Mouse (Mus musculus) erythroid progenitor cell, adult 5-6 weeks (primary cell): Measurements from ENCODE around the gene Pnp2. TPM values are rescaled to one million over a fixed set of nuclear protein-coding genes. Genes with fewer than 3 reads are reported as not detected.

Experiments used
- ATAC-seq: replicated peaks from 2 replicates; pipeline ENCODE4 v1.8.0; 2016; ENCODE audit warnings: moderate number of reproducible peaks, mild to moderate bottlenecking, moderate TSS enrichment, inconsistent platforms; ENCODE audit not compliant: poor library complexity, low FRiP score, severe bottlenecking
- total RNA-seq, 2 experiments: library from RNA; stranded (forward) in 1 of 2; stranded (reverse) in 1 of 2; fragments of 150-400 nt in 1 of 2; fragments of 186-747, 209-891 nt in 1 of 2; gene quantifications; 2 replicates each; pipeline versions ENCODE4 v1.2.3 to v1.2.4; 2015 to 2017; ENCODE audit warnings: low replicate concordance in 2 of 2

Gene Pnp2
- total RNA-seq, 2 experiments from 2014 or later = 38.7 to 182 TPM

DNA sequence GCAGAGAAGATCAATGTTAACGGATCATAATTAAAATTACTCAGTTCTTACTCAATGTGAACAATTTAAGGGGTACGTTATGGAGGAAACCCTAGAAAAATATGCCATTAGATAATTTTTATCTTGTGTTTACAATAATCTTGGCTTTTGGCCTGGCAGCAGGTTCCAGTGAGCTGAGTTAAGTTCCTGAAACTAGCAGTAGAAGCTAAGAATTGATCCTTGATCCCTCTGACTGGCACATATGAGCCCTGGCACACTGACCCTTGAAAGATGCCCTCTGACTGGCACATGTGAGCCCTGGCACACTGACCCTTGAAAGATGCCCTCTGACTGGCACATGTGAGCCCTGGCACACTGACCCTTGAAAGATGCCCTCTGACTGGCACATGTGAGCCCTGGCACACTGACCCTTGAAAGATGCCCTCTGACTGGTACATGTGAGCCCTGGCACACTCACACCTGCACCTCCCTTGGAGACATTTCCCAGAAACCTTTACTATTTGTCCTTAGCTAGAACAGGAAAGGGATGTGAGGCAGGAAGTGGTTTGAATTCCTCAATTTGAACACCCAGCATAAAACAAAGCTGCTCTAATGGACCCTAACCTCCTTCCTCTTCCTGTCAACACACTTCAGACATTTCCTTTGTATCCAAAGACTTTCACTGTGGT, 42.3 kb downstream of the Pnp2 start:
- ATAC-seq = no peak

DNA sequence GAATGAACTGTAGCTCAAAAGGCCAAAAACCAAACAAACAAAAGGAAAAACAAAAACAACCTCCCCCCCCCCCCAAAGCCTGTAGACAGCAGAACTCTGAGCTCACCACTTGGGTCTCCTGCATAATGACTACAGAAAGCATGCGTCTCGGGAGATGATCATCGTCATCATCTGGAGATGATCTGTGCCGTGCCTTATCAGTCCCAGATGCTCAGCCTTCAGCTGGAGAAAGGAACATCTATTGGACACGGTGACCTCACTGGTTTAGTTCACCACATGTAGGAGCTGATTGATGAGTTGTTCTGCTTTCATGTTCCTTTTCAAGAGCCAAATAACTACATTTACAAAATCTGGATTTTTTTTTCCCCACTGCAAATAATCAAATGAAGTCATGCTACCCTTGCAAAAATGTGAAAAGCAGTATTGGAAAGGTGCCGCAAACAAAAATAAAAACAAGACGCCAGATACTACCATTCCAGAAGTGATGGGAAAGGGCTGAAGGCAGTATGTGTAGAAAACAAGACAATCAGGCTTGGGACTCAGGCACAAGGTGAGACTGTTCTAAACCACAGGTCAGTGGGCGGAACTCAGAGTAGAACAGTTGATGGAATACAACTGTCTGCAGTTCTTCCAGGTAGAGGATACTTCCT, 51.5 kb downstream of the Pnp2 start, which contains the start of gene Rnase10:
Gene Rnase10 (plus strand): TSS at position 600 of the 650 bp plus-strand sequence.
- ATAC-seq = no peak

DNA sequence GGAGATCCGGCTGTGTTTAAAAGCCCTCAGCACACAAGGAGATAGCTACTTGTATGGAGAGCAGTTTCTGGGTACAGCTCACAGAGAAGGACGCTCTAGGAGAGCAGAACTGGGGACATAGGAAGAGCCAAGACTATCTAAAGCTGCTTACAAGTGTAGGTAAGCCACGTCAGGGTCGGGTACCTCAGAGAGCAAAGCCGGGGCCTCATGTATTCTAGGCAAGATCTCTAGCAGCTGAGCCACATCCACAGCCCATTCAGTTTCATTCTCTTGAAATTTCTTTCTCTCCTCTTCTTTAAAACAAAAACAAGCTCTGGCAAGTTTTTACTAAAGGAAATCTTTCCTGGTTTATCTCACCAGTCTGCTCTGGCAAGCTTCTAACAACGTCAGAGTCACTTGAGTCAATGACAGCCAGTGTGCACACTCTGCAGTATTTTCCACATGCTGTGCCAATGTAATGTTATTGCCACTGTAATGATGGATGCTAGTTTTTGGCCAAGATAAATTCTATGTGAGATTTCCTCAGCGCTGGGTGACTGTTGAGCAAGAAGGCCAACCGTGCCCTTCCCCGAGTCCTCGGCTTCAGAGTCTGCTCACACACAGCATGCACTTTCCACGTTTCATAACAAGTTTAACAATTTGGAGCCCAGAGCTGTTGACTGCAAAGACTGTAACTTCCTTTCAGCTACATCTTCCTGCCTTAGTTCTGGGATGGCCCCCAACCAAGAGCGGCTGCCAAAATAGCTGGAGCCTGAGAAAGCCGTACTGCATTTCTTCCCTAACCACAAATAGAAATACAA, 52.3 kb downstream of the Pnp2 start:
- no peak for ATAC-seq

DNA sequence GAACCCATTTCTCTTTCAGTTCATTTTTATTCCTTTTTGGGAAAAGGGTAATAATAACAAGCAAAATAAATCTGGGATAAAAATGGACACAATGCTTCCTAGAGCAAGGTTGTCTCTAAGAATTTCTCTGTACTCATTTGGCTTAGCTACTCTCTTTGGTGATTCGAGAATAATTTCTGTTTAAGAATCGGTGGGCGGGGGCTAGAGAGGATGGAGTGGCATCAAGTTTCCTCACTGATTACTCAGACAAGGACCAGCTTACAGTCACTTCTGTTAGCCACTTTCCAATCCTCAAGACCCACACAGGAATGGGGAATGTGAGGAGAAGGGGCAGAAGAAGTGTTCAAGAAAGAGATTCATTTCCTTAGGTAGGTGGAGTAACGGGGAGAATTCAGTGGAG, 53.0 kb downstream of the Pnp2 start:
- no peak for ATAC-seq

DNA sequence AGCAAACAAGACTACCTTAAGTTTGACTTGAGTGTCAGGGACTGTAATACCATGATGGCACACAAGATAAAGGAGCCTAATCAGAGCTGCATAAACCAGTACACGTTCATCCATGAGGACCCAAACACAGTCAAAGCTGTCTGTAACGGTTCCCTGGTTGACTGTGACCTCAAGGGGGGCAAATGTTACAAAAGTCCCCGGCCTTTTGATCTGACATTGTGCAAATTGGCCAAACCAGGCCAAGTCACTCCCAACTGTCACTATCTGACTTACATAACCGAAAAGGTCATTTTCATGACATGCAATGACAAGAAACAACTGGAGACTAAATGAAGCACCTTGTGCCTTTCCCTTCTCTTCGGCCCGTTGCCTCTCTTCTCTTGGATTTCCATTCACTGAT, 53.8 kb downstream of the Pnp2 start:
- ATAC-seq = no peak

Other genes with a start within 250 kb of the Pnp2 start
- gene Olfr748, start 248.6 kb upstream of the Pnp2 start, total RNA-seq (2015; ENCODE audit: low replicate concordance) = not detected in 2 replicates
- gene Olfr748, start 248.6 kb upstream of the Pnp2 start, total RNA-seq (2017; ENCODE audit: low replicate concordance) = not detected in 2 replicates
- gene Olfr749, start 210.9 kb upstream of the Pnp2 start, total RNA-seq (2015; ENCODE audit: low replicate concordance) = not detected in 2 replicates
- gene Olfr749, start 210.9 kb upstream of the Pnp2 start, total RNA-seq (2017; ENCODE audit: low replicate concordance) = not detected in 2 replicates
- gene Ttc5, start 170.5 kb upstream of the Pnp2 start, total RNA-seq (2015; ENCODE audit: low replicate concordance) = 13.3 and 21.4 TPM in 2 replicates
- gene Ttc5, start 170.5 kb upstream of the Pnp2 start, total RNA-seq (2017; ENCODE audit: low replicate concordance) = 12.3 and 18.5 TPM in 2 replicates
- not detected in 2 replicates for gene Ccnb1ip1, start 148.3 kb upstream of the Pnp2 start, total RNA-seq (2015; ENCODE audit: low replicate concordance)
- gene Ccnb1ip1, start 148.3 kb upstream of the Pnp2 start, total RNA-seq (2017; ENCODE audit: low replicate concordance) = not detected in 2 replicates
- 18.0 and 29.3 TPM in 2 replicates for gene Parp2, start 148.2 kb upstream of the Pnp2 start, total RNA-seq (2015; ENCODE audit: low replicate concordance)
- 32.5 and 63.5 TPM in 2 replicates for gene Parp2, start 148.2 kb upstream of the Pnp2 start, total RNA-seq (2017; ENCODE audit: low replicate concordance)
- 12.3 and 13.8 TPM in 2 replicates for gene Tep1, start 85.4 kb upstream of the Pnp2 start, total RNA-seq (2015; ENCODE audit: low replicate concordance)
- gene Tep1, start 85.4 kb upstream of the Pnp2 start, total RNA-seq (2017; ENCODE audit: low replicate concordance) = 3.0 and 3.6 TPM in 2 replicates
- gene Klhl33, start 58.5 kb upstream of the Pnp2 start, total RNA-seq (2015; ENCODE audit: low replicate concordance) = not detected in 2 replicates
- gene Klhl33, start 58.5 kb upstream of the Pnp2 start, total RNA-seq (2017; ENCODE audit: low replicate concordance) = not detected in 2 replicates
- 39.3 and 75.5 TPM in 2 replicates for gene Osgep, start 31.1 kb upstream of the Pnp2 start, total RNA-seq (2015; ENCODE audit: low replicate concordance)
- gene Osgep, start 31.1 kb upstream of the Pnp2 start, total RNA-seq (2017; ENCODE audit: low replicate concordance) = 14.8 and 16.6 TPM in 2 replicates
- 16.6 and 28.9 TPM in 2 replicates for gene Apex1, start 31.0 kb upstream of the Pnp2 start, total RNA-seq (2015; ENCODE audit: low replicate concordance)
- gene Apex1, start 31.0 kb upstream of the Pnp2 start, total RNA-seq (2017; ENCODE audit: low replicate concordance) = 8.3 and 13.2 TPM in 2 replicates
- gene Pip4p1, start 25.1 kb upstream of the Pnp2 start, total RNA-seq (2015; ENCODE audit: low replicate concordance) = 34.4 and 37.8 TPM in 2 replicates
- 23.5 and 28.2 TPM in 2 replicates for gene Pip4p1, start 25.1 kb upstream of the Pnp2 start, total RNA-seq (2017; ENCODE audit: low replicate concordance)
- gene Pnp, start 24.9 kb upstream of the Pnp2 start, total RNA-seq (2015; ENCODE audit: low replicate concordance) = 256 and 266 TPM in 2 replicates
- 218 and 252 TPM in 2 replicates for gene Pnp, start 24.9 kb upstream of the Pnp2 start, total RNA-seq (2017; ENCODE audit: low replicate concordance)
- not detected in 2 replicates for gene Gm49342, start 11.5 kb upstream of the Pnp2 start, total RNA-seq (2015; ENCODE audit: low replicate concordance)
- gene Gm49342, start 11.5 kb upstream of the Pnp2 start, total RNA-seq (2017; ENCODE audit: low replicate concordance) = 59.7 TPM in 1 of 2 replicates, not detected in the other
- gene Rnase10, start 51.8 kb downstream of the Pnp2 start, total RNA-seq (2015; ENCODE audit: low replicate concordance) = not detected in 2 replicates
- gene Rnase10, start 51.8 kb downstream of the Pnp2 start, total RNA-seq (2017; ENCODE audit: low replicate concordance) = not detected in 2 replicates
- gene Rnase9, start 85.9 kb downstream of the Pnp2 start, total RNA-seq (2015; ENCODE audit: low replicate concordance) = not detected in 2 replicates
- not detected in 2 replicates for gene Rnase9, start 85.9 kb downstream of the Pnp2 start, total RNA-seq (2017; ENCODE audit: low replicate concordance)
- gene Rnase11, start 94.2 kb downstream of the Pnp2 start, total RNA-seq (2015; ENCODE audit: low replicate concordance) = not detected in 2 replicates
- gene Rnase11, start 94.2 kb downstream of the Pnp2 start, total RNA-seq (2017; ENCODE audit: low replicate concordance) = not detected in 2 replicates
- 7.1 TPM in 1 of 2 replicates, not detected in the other for gene Rnase12, start 101.7 kb downstream of the Pnp2 start, total RNA-seq (2015; ENCODE audit: low replicate concordance)
- 7.3 TPM in 1 of 2 replicates, not detected in the other for gene Rnase12, start 101.7 kb downstream of the Pnp2 start, total RNA-seq (2017; ENCODE audit: low replicate concordance)
- gene Olfr750, start 118.4 kb downstream of the Pnp2 start, total RNA-seq (2015; ENCODE audit: low replicate concordance) = not detected in 2 replicates
- not detected in 2 replicates for gene Olfr750, start 118.4 kb downstream of the Pnp2 start, total RNA-seq (2017; ENCODE audit: low replicate concordance)
- gene Rnase4, start 135.1 kb downstream of the Pnp2 start, total RNA-seq (2015; ENCODE audit: low replicate concordance) = 8.0 and 11.5 TPM in 2 replicates
- 6.4 and 10.3 TPM in 2 replicates for gene Rnase4, start 135.1 kb downstream of the Pnp2 start, total RNA-seq (2017; ENCODE audit: low replicate concordance)
- gene Ang, start 135.2 kb downstream of the Pnp2 start, total RNA-seq (2015; ENCODE audit: low replicate concordance) = 8.0 and 17.7 TPM in 2 replicates
- gene Ang, start 135.2 kb downstream of the Pnp2 start, total RNA-seq (2017; ENCODE audit: low replicate concordance) = 2.2 TPM in 1 of 2 replicates, not detected in the other
- gene Eddm3b, start 158.4 kb downstream of the Pnp2 start, total RNA-seq (2015; ENCODE audit: low replicate concordance) = not detected in 2 replicates
- not detected in 2 replicates for gene Eddm3b, start 158.4 kb downstream of the Pnp2 start, total RNA-seq (2017; ENCODE audit: low replicate concordance)
- 10.5 and 25.6 TPM in 2 replicates for gene Rnase6, start 167.9 kb downstream of the Pnp2 start, total RNA-seq (2015; ENCODE audit: low replicate concordance)
- 11.7 and 13.3 TPM in 2 replicates for gene Rnase6, start 167.9 kb downstream of the Pnp2 start, total RNA-seq (2017; ENCODE audit: low replicate concordance)
- gene Rnase1, start 190.8 kb downstream of the Pnp2 start, total RNA-seq (2015; ENCODE audit: low replicate concordance) = not detected in 2 replicates
- gene Rnase1, start 190.8 kb downstream of the Pnp2 start, total RNA-seq (2017; ENCODE audit: low replicate concordance) = not detected in 2 replicates
- gene Rnase2b, start 206.3 kb downstream of the Pnp2 start, total RNA-seq (2015; ENCODE audit: low replicate concordance) = not detected in 2 replicates
- not detected in 2 replicates for gene Rnase2b, start 206.3 kb downstream of the Pnp2 start, total RNA-seq (2017; ENCODE audit: low replicate concordance)
- gene Ang2, start 243.2 kb downstream of the Pnp2 start, total RNA-seq (2015; ENCODE audit: low replicate concordance) = not detected in 2 replicates
- gene Ang2, start 243.2 kb downstream of the Pnp2 start, total RNA-seq (2017; ENCODE audit: low replicate concordance) = not detected in 2 replicates
- not detected in 2 replicates for gene Ear14, start 247.4 kb downstream of the Pnp2 start, total RNA-seq (2015; ENCODE audit: low replicate concordance)
- not detected in 2 replicates for gene Ear14, start 247.4 kb downstream of the Pnp2 start, total RNA-seq (2017; ENCODE audit: low replicate concordance)